Mouse (Mus musculus) MEL (cell line): ENCODE results near the gene Fanci. TPM values are rescaled to one million over a fixed set of nuclear protein-coding genes. Genes with fewer than 3 reads are reported as not detected.

Experiments used
- DNase-seq: peaks from one replicate; pipeline ENCODE4 v3.0.0; 2011; ENCODE audit warnings: low read depth, low spot score
- H3K27ac ChIP-seq: 2 replicates; pipeline ENCODE4 v1.5.1; 2012; ENCODE audit warnings: low read depth, mild to moderate bottlenecking, control low read depth, low read length, moderate library complexity; ENCODE audit not compliant: control insufficient read depth
- H3K27me3 ChIP-seq, 2 experiments: fragments of 150-350 bp in 1 of 2; sonication (generic) in 1 of 2; 2 replicates each; pipeline ENCODE4 v1.6.1; 2012; ENCODE audit warnings: low read length in 2 of 2, mild to moderate bottlenecking in 2 of 2, improper control_type of control experiment in 1 of 2, moderate library complexity in 1 of 2; ENCODE audit not compliant: insufficient read depth in 2 of 2, control insufficient read depth in 1 of 2
- H3K36me3 ChIP-seq, 2 experiments: 2 replicates each; pipeline ENCODE4 v1.6.1; 2012 to 2014; ENCODE audit warnings: low read length in 2 of 2, improper control_type of control experiment in 1 of 2, inconsistent platforms in 1 of 2, mild to moderate bottlenecking in 1 of 2; ENCODE audit not compliant: insufficient read depth in 2 of 2, control insufficient read depth in 1 of 2
- H3K4me1 ChIP-seq, 2 experiments: fragments of 150-350 bp in 1 of 2; sonication (generic) in 1 of 2; 2 replicates each; pipeline ENCODE4 v1.6.1; 2012; ENCODE audit warnings: low read length in 2 of 2, improper control_type of control experiment in 1 of 2, mild to moderate bottlenecking in 1 of 2; ENCODE audit not compliant: insufficient read depth in 2 of 2, control insufficient read depth in 1 of 2
- H3K4me3 ChIP-seq, 2 experiments: fragments of 150-350 bp in 1 of 2; sonication (generic) in 1 of 2; 2 replicates each; pipeline ENCODE4 v1.5.1; 2012; ENCODE audit warnings: low read depth in 2 of 2, low read length in 2 of 2, mild to moderate bottlenecking in 2 of 2, moderate library complexity in 2 of 2, control low read depth in 1 of 2, improper control_type of control experiment in 1 of 2; ENCODE audit not compliant: control insufficient read depth in 1 of 2, insufficient read depth in 1 of 2
- H3K79me2 ChIP-seq: 2 replicates; pipeline ENCODE4 v1.6.1; 2012; ENCODE audit warnings: mild to moderate bottlenecking, low read length, moderate library complexity; ENCODE audit not compliant: control insufficient read depth, poor library complexity, insufficient read depth
- H3K9ac ChIP-seq: 2 replicates; pipeline ENCODE4 v1.6.1; 2012; ENCODE audit warnings: low read depth, mild to moderate bottlenecking, control low read depth, low read length, moderate library complexity; ENCODE audit not compliant: control insufficient read depth, poor library complexity, severe bottlenecking
- H3K9me3 ChIP-seq: fragments of 150-350 bp; sonication (generic); replicated peaks from 2 replicates; pipeline ENCODE4 v1.6.1; 2012; ENCODE audit warnings: mild to moderate bottlenecking, low read length, improper control_type of control experiment, moderate library complexity; ENCODE audit not compliant: insufficient read depth
- BHLHE40 ChIP-seq: IDR thresholded peaks from 2 replicates; pipeline ENCODE4 v1.6.1; 2012; ENCODE audit warnings: low read depth, mild to moderate bottlenecking, inconsistent platforms, low read length, improper control_type of control experiment, borderline replicate concordance
- CHD1 ChIP-seq: IDR thresholded peaks from 2 replicates; pipeline ENCODE4 v1.6.1; 2012; ENCODE audit warnings: low read depth, mild to moderate bottlenecking, inconsistent platforms, low read length, improper control_type of control experiment
- CHD2 ChIP-seq: IDR thresholded peaks from 2 replicates; pipeline ENCODE4 v1.6.1; 2011; ENCODE audit warnings: low read length, improper control_type of control experiment
- CTCF ChIP-seq, 3 experiments: IDR thresholded peaks in 2 of 3; conservative IDR thresholded peaks in 1 of 3; 2 replicates each; pipeline ENCODE4 v1.5.1; 2011 to 2012; ENCODE audit warnings: low read length in 3 of 3, low read depth in 2 of 3, mild to moderate bottlenecking in 2 of 3, improper control_type of control experiment in 1 of 3, inconsistent platforms in 1 of 3, mixed read lengths in 1 of 3, moderate library complexity in 1 of 3; ENCODE audit not compliant: control insufficient read depth in 1 of 3, insufficient read depth in 1 of 3, poor library complexity in 1 of 3, severe bottlenecking in 1 of 3
- E2F4 ChIP-seq: IDR thresholded peaks from 2 replicates; pipeline ENCODE4 v1.6.1; 2011; ENCODE audit warnings: low read depth, low read length, improper control_type of control experiment, borderline replicate concordance
- EP300 ChIP-seq, 2 experiments: IDR thresholded peaks; 2 replicates each; pipeline ENCODE4 v1.6.1; 2011; ENCODE audit warnings: improper control_type of control experiment in 2 of 2, low read length in 2 of 2, low read depth in 1 of 2, mild to moderate bottlenecking in 1 of 2
- ETS1 ChIP-seq: IDR thresholded peaks from 2 replicates; pipeline ENCODE4 v1.6.1; 2012; ENCODE audit warnings: low read depth, mild to moderate bottlenecking, inconsistent platforms, low read length, improper control_type of control experiment, moderate library complexity
- GATA1 ChIP-seq: IDR thresholded peaks from 2 replicates; pipeline ENCODE4 v1.6.1; 2011; ENCODE audit warnings: low read depth, low read length, improper control_type of control experiment
- JUND ChIP-seq: IDR thresholded peaks from 2 replicates; pipeline ENCODE4 v1.6.1; 2011; ENCODE audit warnings: low read depth, mild to moderate bottlenecking, improper control_type of control experiment, low read length
- KAT2A ChIP-seq: conservative IDR thresholded peaks from 2 replicates; pipeline ENCODE4 v1.6.1; 2012; ENCODE audit warnings: low read depth, low read length, improper control_type of control experiment, inconsistent platforms
- MAFK ChIP-seq: IDR thresholded peaks from 2 replicates; pipeline ENCODE4 v1.6.1; 2011; ENCODE audit warnings: low read depth, mild to moderate bottlenecking, low read length, improper control_type of control experiment, borderline replicate concordance
- MAX ChIP-seq: IDR thresholded peaks from 2 replicates; pipeline ENCODE4 v1.6.1; 2011; ENCODE audit warnings: low read length, improper control_type of control experiment
- MXI1 ChIP-seq: IDR thresholded peaks from 2 replicates; pipeline ENCODE4 v1.6.1; 2011; ENCODE audit warnings: mild to moderate bottlenecking, low read depth, low read length, improper control_type of control experiment
- MYC ChIP-seq: IDR thresholded peaks from 2 replicates; pipeline ENCODE4 v1.6.1; 2011; ENCODE audit warnings: low read depth, mild to moderate bottlenecking, low read length, improper control_type of control experiment, moderate library complexity
- POLR2A ChIP-seq, 2 experiments: IDR thresholded peaks; 2 replicates each; pipeline ENCODE4 v1.6.1; 2011 to 2012; ENCODE audit warnings: low read length in 2 of 2, mild to moderate bottlenecking in 2 of 2, control low read depth in 1 of 2, improper control_type of control experiment in 1 of 2, low read depth in 1 of 2, moderate library complexity in 1 of 2; ENCODE audit not compliant: control insufficient read depth in 1 of 2, insufficient read depth in 1 of 2, poor library complexity in 1 of 2
- POLR2AphosphoS2 ChIP-seq: IDR thresholded peaks from 2 replicates; pipeline ENCODE4 v1.6.1; 2011; ENCODE audit warnings: low read length, improper control_type of control experiment
- POLR2AphosphoS5 ChIP-seq: IDR thresholded peaks from 2 replicates; pipeline ENCODE4 v1.6.1; 2012; ENCODE audit warnings: low read depth, borderline replicate concordance, mild to moderate bottlenecking, inconsistent platforms, low read length, moderate library complexity, mixed read lengths
- RAD21 ChIP-seq: IDR thresholded peaks from 2 replicates; pipeline ENCODE4 v1.6.1; 2011; ENCODE audit warnings: mild to moderate bottlenecking, low read depth, low read length, improper control_type of control experiment
- RCOR1 ChIP-seq: IDR thresholded peaks from 2 replicates; pipeline ENCODE4 v1.6.1; 2012; ENCODE audit warnings: low read depth, mild to moderate bottlenecking, inconsistent platforms, low read length, improper control_type of control experiment
- SIN3A ChIP-seq: IDR thresholded peaks from 2 replicates; pipeline ENCODE4 v1.6.1; 2012; ENCODE audit warnings: low read length, improper control_type of control experiment, inconsistent platforms
- SMC3 ChIP-seq: IDR thresholded peaks from 2 replicates; pipeline ENCODE4 v1.6.1; 2011; ENCODE audit warnings: low read depth, low read length, improper control_type of control experiment
- TAL1 ChIP-seq: IDR thresholded peaks from 2 replicates; pipeline ENCODE4 v1.6.1; 2012; ENCODE audit warnings: mild to moderate bottlenecking, inconsistent platforms, low read length, moderate library complexity, mixed read lengths
- TBP ChIP-seq: IDR thresholded peaks from 2 replicates; pipeline ENCODE4 v1.8.0; 2011; ENCODE audit warnings: low read depth, low read length, improper control_type of control experiment
- UBTF ChIP-seq: IDR thresholded peaks from 2 replicates; pipeline ENCODE4 v1.6.1; 2012; ENCODE audit warnings: low read depth, mild to moderate bottlenecking, inconsistent platforms, low read length, improper control_type of control experiment, moderate library complexity, borderline replicate concordance; ENCODE audit not compliant: insufficient read depth
- ZC3H11A ChIP-seq: IDR thresholded peaks from 2 replicates; pipeline ENCODE4 v1.6.1; 2012; ENCODE audit warnings: low read depth, mild to moderate bottlenecking, inconsistent platforms, low read length, improper control_type of control experiment
- ZMIZ1 ChIP-seq: IDR thresholded peaks from 2 replicates; pipeline ENCODE4 v1.6.1; 2012; ENCODE audit warnings: low read depth, mild to moderate bottlenecking, inconsistent platforms, low read length, improper control_type of control experiment, moderate library complexity
- ZNF384 ChIP-seq: IDR thresholded peaks from 2 replicates; pipeline ENCODE4 v1.6.1; 2012; ENCODE audit warnings: low read depth, mild to moderate bottlenecking, inconsistent platforms, low read length, improper control_type of control experiment
- polyA plus RNA-seq, 2 experiments: library from polyadenylated mRNA; stranded (reverse) in 1 of 2; unstranded in 1 of 2; fragments of >175 nt in 1 of 2; fragments of >200 nt in 1 of 2; gene quantifications; 2 replicates each; pipeline versions ENCODE4 v1.2.1 to v1.2.4; 2012; ENCODE audit warnings: low replicate concordance in 2 of 2, low read depth in 1 of 2; ENCODE audit not compliant: insufficient read length in 2 of 2, insufficient read depth in 1 of 2, missing spikeins in 1 of 2
- total RNA-seq: library from RNA; depleted of rRNA; stranded (reverse); fragments of 300-350 nt; gene quantifications from 2 replicates; pipeline ENCODE4 v1.2.3, GENCODE M21; 2012

Fanci gene
- total and polyA plus RNA-seq, 3 experiments: 8.4 to 9.0 TPM; not detected in 1

- no peak overlapping the region for H3K27ac ChIP-seq
- TF ChIP-seq TBP (no peak), GATA1 (no peak), JUND (no peak), KAT2A (no peak), ETS1 (no peak), EP300 (IDR thresholded peaks at IDR 0.05; ENCODE audit: low read depth in 1 of 2, low read length in 2 of 2) (no peak), CHD1 (no peak), TAL1 (no peak), POLR2A (IDR thresholded peaks at IDR 0.05; ENCODE audit: control insufficient read depth in 1 of 2, insufficient read depth in 1 of 2, low read depth in 1 of 2, low read length in 2 of 2, poor library complexity in 1 of 2) (no peak), MAFK (no peak), CHD2 (no peak), RCOR1 (no peak), SIN3A (no peak), ZNF384 (no peak), CTCF (IDR thresholded peaks at IDR 0.05 in 2 of 3, conservative IDR thresholded peaks at IDR 0.05 in 1 of 3; ENCODE audit: control insufficient read depth in 1 of 3, insufficient read depth in 1 of 3, low read depth in 2 of 3, low read length in 3 of 3, poor library complexity in 1 of 3, severe bottlenecking in 1 of 3) (no peak), ZMIZ1 (no peak), MYC (no peak), MXI1 (no peak)
- H3K4me3 ChIP-seq: no peak overlapping the region
- H3K4me1 ChIP-seq: peaks cover 8 to 40% of the 10 kb centered on the region in 2 experiments
- no peaks in the 10 kb centered on the region for H3K9me3 ChIP-seq
- no peaks in the 10 kb centered on the region for H3K79me2 ChIP-seq
- H3K27me3 ChIP-seq: no peaks in the 10 kb centered on the region
- no peak overlapping the region for H3K9ac ChIP-seq
- H3K36me3 ChIP-seq: peaks cover 0 to 30% of the 10 kb centered on the region in 2 experiments; a peak in 2 of 4 replicates
- no peak for DNase-seq
Observed at GRCm38 (mm10) chr7:79362208-79362607, 29.5 kb upstream of the Fanci start.

- DNase-seq: no peak
- TF ChIP-seq E2F4 (no peak), SMC3 (no peak), RCOR1 (no peak), TBP (no peak), MXI1 (no peak), SIN3A (no peak), POLR2AphosphoS2 (no peak), CTCF (IDR thresholded peaks at IDR 0.05 in 2 of 3, conservative IDR thresholded peaks at IDR 0.05 in 1 of 3; ENCODE audit: control insufficient read depth in 1 of 3, insufficient read depth in 1 of 3, low read depth in 2 of 3, low read length in 3 of 3, poor library complexity in 1 of 3, severe bottlenecking in 1 of 3) (no peak), MAX (no peak), POLR2AphosphoS5 (no peak), UBTF (no peak), MYC (no peak), RAD21 (no peak), ZC3H11A (no peak), ETS1 (no peak), BHLHE40 (no peak)
- H3K36me3 ChIP-seq: peaks cover 0 to 24% of the 10 kb centered on the region in 2 experiments; a peak in 2 of 4 replicates
- no peak overlapping the region for H3K4me3 ChIP-seq
- no peaks in the 10 kb centered on the region for H3K9me3 ChIP-seq
- peaks cover 8 to 36% of the 10 kb centered on the region in 2 experiments for H3K4me1 ChIP-seq
- H3K27ac ChIP-seq: peak overlapping the region; percentile 47
- H3K9ac ChIP-seq: no peak overlapping the region
- no peaks in the 10 kb centered on the region for H3K27me3 ChIP-seq
- H3K79me2 ChIP-seq: no peaks in the 10 kb centered on the region
Observed at GRCm38 (mm10) chr7:79362830-79363229, 28.9 kb upstream of the Fanci start.
